Mouse (Mus musculus) liver, embryonic 14.5 days (tissue): ENCODE results near the gene Tpst1.

ENCODE experiments used
- CTCF ChIP-seq: IDR thresholded peaks from 2 replicates; pipeline ENCODE4 v1.5.1; 2016; ENCODE audit warnings: antibody characterized with exemption, low read depth, control low read depth
- EP300 ChIP-seq: IDR thresholded peaks from 2 replicates; pipeline ENCODE4 v1.6.1; 2016; ENCODE audit warnings: antibody characterized with exemption, low read depth

GRCm38 (mm10) chr5:130082431-130082830 lies 9.3 kb downstream of the Tpst1 start:
- no peak for TF ChIP-seq CTCF
- no peak for TF ChIP-seq EP300
